Mouse (Mus musculus) subcutaneous adipose tissue, adult 2 months (tissue): ENCODE measurements around the gene Drg1. TPM values are rescaled to one million over a fixed set of nuclear protein-coding genes. Genes with fewer than 3 reads are reported as not detected.

Experiments used
- polyA plus RNA-seq: library from polyadenylated mRNA; depleted of rRNA; stranded (reverse); fragments of >200 nt; gene quantifications from 2 replicates; pipeline ENCODE4 v1.2.3, GENCODE M21; 2012; ENCODE audit warnings: low replicate concordance; rRNA removed

The Drg1 gene
- 32.7 and 32.8 TPM in 2 replicates for polyA plus RNA-seq

DNA sequence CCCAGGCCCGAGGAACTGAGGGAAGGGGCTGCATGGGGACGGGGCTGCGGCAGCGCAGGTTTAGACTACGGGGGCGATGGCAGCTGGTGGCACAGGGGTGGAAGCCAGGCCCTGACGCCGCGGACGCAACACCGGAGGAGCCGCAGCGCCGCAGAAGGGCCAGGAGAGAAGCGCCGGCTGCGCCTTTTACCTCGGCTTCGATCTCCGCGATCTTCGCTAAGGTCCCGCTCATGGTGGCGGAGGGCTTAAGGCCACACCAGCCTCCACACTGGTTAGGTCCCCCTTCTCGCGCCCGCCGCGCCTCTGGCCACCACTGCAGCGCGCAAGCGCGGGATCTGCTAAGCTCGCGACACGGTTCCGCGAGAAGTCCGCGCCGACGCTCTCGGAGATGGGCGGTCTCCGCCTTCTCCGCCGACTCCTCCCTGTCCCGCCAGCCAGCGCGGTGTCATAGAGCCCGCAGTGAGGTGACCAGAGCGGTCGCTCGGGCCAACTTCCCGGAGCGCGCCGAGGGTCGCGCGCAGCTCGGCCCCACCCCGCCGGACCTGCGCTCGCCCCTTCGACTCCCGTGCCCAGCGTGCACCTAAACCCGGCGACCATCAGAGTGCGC, at the start of gene Drg1:
TSS of gene Drg1 (minus strand) at position 337 of the 607 bp plus-strand sequence.

DNA sequence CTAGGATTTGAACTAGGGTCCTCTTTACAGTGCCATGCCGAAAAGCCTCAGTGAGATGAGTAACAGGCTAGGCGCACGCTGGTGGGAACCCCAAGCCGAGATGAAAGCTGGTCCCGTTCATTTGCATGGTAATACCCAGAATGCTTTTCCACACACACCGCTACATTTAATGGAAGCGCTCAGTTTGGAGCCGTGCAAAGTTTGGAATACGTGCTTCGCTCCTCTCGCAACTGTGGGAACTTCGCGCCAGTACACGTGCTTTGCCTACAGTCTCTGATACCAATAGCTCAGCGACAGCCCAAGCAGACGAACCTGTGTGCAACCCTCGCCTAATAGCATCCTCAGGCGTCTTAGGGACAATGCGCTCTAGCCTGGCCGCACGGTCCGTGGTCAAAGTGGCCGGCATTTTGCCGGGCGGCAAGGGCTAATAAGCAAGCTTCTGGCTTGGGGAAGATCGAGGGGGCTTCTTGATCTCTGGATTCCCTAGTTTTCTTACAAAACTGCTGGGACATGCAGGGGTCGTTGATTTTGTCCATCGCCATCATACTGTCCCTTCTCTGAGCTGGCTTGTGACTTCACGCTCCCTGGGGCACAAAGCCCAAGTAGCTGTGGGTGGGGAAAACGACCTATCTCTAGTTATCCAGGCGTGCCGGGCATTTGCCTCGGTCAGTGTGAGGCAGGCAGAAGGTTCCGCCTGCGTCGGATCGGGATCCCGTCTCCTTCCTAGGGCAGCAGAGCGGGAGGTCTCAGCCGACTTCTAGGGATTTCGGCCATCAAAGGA, 22.5 kb upstream of the Drg1 start, which contains the start of gene Patz1:
TSS of gene Patz1 (plus strand) at position 354 of the 781 bp plus-strand sequence.

DNA sequence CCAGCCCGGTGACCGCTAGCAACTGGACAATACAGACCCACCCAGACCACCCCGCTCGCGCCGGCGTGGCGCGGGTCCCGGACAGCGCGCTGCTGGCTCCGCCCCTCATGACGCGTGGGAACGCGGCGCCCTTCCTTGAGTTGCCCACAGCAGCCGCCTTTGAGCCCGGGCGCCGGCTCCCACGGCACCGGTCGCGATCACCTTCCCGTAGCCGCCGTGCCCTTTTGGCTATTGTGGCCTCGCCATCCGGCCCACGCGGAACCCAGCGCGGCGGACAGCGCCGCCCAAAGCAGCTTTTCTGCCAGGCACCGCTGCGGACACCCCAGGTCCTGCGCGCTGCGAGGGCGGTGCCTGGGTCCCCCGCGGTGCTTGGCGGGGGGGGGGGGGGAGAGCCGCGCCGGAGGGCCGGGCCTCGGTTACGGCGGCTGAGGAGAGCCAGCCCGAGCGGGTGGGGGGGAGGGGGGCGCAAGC, 63.9 kb downstream of the Drg1 start, which contains the start of gene Eif4enif1:
TSS of gene Eif4enif1 (plus strand) at position 162 of the 471 bp plus-strand sequence.

DNA sequence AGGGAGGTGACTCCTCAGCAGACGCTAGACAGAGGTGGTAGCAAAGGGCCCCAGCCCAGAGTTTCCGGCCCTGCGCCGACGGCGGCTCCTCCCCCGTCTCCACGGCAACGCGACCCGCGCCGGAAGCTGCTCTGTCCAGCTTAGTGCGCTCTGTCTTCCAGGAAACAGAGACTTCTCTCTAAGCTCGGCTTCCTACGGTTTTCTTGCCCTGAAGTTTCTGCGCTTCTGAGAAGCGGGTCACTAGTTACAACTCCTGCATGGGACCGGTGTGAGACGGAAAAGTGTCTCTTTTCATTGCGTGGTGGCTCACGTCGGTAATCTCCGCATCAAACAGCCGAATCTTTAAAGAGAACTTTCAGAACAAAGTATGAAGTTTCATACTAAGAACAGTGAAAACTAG, 72.9 kb downstream of the Drg1 start, which contains the start of gene Sfi1:
TSS of gene Sfi1 (minus strand) at position 101 of the 400 bp plus-strand sequence.

Other genes starting within 250 kb of the Drg1 start
- 22.7 and 42.5 TPM in 2 replicates for gene Sfi1, start 73.0 kb downstream of the Drg1 start, polyA plus RNA-seq
- 44.2 and 99.9 TPM in 2 replicates for gene Eif4enif1, start 64.0 kb downstream of the Drg1 start, polyA plus RNA-seq
- 11.8 and 53.4 TPM in 2 replicates for gene Patz1, start 22.5 kb upstream of the Drg1 start, polyA plus RNA-seq
- 19.4 and 42.1 TPM in 2 replicates for gene Pik3ip1, start 64.0 kb upstream of the Drg1 start, polyA plus RNA-seq
- 43.9 and 95.1 TPM in 2 replicates for gene Limk2, start 142.8 kb upstream of the Drg1 start, polyA plus RNA-seq
- gene Rnf185, start 185.9 kb upstream of the Drg1 start, polyA plus RNA-seq = 28.3 and 41.1 TPM in 2 replicates
- gene Pla2g3, start 221.9 kb upstream of the Drg1 start, polyA plus RNA-seq = 0.23 and 0.53 TPM in 2 replicates
- gene Inpp5j, start 238.4 kb upstream of the Drg1 start, polyA plus RNA-seq = 0.87 and 6.5 TPM in 2 replicates
- 90.0 and 354 TPM in 2 replicates for gene Selenom, start 248.3 kb upstream of the Drg1 start, polyA plus RNA-seq